Mouse (Mus musculus) heart, postnatal 25 days (tissue): ENCODE measurements around the gene Pde4d. TPM values are rescaled to one million over a fixed set of nuclear protein-coding genes. Genes with fewer than 3 reads are reported as not detected.
"Not testable (repeated sequence)": the region's sequence is repeated elsewhere in the genome, so short reads cannot be mapped to it uniquely, and the experiment has no call there.

ENCODE experiments used
- DNase-seq: peaks from one replicate; pipeline ENCODE4 v3.0.0; 2022; ENCODE audit warnings: low spot score
- intact Hi-C: fragments of 180-260 bp; cut with DNase I; formaldehyde crosslinking; loops from one replicate; pipeline ENCODE4 v1.15.1; 2025
- total RNA-seq, 2 experiments: library from RNA; stranded (reverse); gene quantifications; 2 replicates each; pipeline ENCODE4 v1.2.3; 2021

Gene Pde4d
- total RNA-seq, 2 experiments from 2014 or later, result 29.1 to 41.2 TPM

DNA sequence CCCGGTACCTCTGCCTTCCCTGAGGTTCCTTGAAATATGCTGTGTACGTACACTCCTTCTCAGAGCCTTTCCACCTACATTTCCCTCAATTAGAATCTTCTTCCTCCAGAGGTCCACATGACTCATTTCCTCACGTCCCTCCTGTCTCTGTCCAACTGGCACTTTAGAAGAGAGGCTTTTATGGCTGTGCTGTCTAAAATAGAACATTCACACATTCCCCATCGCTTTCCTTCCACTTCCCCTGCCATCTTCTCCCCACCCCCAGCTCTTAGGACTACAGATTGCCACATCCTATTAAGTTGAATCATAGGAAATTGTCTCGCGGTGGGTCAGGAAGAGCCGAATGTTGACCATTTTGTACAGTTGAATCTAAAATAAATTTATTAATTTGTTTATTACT lies 326.1 kb downstream of the Pde4d start:
- intact Hi-C loops, result no loop called here
- no peak for DNase-seq

GRCm38 (mm10) chr13:108797620-108798019 lies 347.9 kb downstream of the Pde4d start:
- DNase-seq, intact Hi-C loops: not testable (repeated sequence)

DNA sequence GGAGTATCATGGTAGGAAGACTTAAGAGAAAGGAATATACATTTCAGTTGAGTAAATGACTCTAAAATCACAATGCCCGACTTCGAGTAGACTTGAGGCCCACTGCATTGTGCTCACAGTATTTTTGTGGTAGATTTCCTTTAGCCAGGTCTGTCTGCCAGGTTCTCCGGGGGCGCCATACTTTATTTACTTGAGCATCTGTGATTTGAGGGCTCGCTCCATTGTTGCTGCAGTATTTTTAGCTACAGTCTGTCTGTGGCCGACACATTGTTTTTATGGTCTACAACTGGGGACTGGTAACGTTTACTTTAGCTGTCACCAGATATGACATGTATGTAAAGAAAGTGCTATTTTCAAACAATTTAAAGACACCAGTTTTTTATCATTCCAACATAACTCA lies 359.4 kb downstream of the Pde4d start:
- intact Hi-C loops, result no loop called here
- no peak for DNase-seq

- intact Hi-C loops, result no loop called here
- no peak for DNase-seq
These were observed 363.2 kb downstream of the Pde4d start for GRCm38 (mm10) chr13:108812956-108813355.

DNA sequence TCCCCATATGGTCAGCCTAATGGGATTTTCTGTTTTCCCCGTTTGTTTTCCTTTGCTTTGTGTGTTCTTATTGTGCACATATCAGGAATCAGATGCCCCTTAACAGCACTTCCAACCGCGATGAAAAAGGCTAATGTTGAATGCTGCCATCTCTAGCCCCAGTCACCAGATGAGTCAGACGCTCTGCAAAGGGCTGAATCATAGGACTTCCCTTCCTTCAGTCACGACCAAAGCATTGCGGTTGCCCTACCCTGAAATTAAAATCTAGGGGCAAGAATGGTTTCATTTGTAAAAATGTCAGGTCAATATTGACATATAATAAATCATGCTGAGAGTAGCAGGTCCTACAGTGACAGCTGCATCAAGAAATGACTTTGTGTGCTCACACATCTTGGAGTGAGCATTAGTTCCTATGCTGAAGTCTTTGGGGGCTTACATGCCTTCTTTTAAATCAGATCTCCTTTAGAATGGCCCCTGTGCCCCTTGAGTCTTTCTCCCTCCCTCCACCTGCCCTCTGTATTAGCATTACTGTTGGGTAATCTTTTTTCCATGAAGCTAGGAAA lies 370.2 kb downstream of the Pde4d start:
- intact Hi-C loops, result no loop called here
- no peak for DNase-seq

DNA sequence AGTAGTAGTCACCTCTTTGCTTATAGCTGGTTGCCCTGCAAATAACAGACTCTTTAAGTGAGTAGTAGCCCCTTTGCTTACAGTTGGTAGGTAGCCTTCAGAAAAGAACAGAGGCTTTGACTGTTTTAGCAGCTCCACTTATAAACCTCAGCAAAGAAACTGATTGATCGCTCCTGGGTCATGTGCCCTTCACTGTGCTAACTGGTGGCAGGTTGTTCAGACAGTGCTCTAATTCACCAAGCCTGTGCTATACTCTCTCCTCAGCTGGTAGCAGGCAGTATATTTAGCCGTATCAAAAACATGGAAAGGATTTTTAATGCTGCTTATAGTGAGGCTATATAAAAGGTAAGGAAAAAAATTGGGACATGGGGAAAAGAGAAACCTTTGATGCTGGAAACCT lies 370.7 kb downstream of the Pde4d start:
- DNase-seq, result no peak
- intact Hi-C loops, result no loop called here

DNA sequence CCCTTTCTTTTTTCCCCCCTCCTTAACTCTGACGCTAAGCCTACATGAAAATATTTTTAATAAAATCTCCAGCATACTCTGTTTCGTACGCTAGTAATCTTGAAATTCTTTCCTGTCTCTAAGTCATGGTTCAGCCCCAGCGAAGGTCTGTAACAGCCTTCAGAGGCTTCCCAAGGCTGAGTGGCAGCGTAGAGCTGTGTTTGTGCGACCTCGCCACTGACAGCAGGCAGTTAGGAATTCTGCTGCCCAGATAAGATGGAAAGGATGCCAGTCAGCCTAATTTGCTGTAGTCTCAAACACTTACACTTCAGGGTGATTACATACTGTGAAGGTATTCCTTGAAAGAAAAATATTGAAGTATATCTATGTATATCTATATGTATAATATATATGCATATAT lies 371.5 kb downstream of the Pde4d start:
- intact Hi-C loops, result no loop called here
- DNase-seq, result no peak

DNA sequence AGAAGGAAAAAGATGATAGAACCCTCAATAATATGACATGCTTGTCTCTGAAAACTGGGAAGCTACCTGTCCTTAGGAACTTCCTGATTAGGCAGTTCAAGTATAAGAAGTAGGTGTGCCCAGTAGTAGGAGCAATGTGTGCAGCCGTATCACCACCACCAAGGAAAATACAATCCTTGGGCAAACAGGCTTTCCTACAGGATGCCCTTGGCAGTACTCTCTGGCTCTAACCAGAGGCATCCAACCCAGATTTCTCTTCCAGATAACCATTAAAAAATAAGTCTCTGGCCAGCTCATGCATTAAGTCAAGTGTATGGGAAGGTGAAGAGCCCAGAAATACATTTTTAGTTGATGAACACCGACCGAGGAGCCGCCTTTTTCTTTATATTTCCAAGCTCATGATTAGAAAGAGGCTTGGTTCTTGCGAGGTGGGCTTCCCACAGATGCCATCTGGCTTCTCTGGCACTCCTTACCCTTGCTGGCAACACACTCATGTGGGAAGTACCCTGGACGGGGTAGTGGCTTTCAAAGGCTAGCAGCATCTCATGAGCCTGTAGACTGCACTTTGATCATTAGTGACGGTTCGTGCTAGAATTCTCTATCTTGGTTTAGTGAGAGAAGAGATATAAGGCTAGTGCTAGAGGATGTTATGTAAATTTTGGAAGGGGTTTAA lies 375.0 kb downstream of the Pde4d start:
- intact Hi-C loops, result no loop called here
- no peak for DNase-seq

DNA sequence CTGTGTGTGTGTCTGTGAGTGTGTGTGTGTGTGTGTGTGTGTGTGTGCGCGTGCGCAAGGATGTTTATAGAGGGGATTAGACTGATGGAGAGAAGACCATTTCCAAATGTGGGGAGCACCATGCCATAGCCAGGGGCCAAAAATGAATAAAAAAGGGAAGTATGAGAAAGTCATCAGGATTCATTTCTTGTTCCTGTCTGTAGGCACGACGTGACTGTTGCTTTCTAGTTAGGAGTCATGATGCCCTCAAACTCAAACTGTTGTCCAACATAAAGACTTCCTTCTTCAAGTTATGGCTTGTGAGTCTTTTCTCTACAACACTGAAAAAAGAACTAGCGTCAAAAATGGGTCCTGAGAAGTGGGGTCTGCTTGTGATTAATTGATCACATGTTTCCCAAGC lies 375.8 kb downstream of the Pde4d start:
- DNase-seq, result no peak
- intact Hi-C loops, result no loop called here

DNA sequence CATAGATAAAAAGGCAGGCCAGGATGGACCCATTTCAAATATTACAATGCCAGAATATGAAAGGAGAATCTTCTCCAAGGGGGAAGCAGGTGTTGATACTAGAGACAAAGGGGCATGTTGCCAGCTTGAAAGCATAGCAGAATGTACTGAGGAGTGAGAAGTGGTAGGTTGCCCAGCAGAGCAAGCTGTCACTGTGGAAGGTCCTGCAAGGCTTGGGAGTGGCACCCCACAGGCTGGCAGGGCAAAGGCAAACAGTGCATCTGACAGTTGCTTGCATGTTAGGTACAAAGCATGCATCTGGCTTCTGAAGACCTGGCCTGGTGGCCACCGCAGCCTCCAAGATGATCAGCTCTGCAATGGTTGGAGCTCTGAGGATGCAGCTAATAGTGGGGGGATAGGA lies 384.4 kb downstream of the Pde4d start:
- intact Hi-C loops, result no loop called here
- no peak for DNase-seq

DNA sequence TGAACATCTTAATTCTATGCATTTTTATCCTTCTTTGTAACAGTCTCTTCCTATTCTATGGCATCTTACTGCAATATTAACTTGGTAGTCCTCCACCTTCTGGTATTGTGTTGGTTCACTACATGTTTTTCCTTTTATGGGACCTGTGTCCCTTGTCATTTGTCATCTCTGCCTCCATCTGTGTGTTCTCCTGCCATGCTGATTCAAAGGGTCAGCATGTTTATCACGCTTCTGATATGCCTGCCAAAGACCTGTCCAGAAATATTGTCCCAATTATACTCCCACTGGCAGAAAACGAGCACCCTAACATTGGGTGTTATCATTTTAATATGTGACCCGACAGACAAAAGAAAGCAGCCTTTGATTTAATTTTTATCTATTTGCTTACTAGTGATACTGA lies 386.6 kb downstream of the Pde4d start:
- DNase-seq, result no peak
- intact Hi-C loops, result no loop called here

GRCm38 (mm10) chr13:108839142-108839541 lies 389.4 kb downstream of the Pde4d start:
- intact Hi-C loops, result no loop called here
- DNase-seq, result no peak

DNA sequence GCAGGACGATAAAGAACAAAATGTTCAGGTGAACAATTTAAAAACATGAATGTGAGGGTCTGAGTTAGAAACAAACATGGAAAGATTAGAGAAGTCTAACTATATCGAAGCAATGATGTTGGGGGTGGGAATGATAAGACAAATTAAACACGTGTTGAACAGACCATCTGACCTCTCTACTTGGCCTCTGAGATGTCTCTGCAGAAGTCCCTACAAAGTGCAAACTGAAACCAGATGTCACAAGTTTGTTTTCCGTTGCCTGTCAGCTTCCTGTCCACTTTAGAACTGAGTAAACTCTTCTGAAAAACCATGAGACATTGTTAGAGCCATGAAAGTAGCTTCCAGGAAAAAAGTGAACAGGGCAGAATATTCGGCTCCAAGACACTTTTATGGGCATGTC lies 404.3 kb downstream of the Pde4d start:
- DNase-seq, result no peak
- intact Hi-C loops, result no loop called here

GRCm38 (mm10) chr13:108856776-108857435 lies 407.2 kb downstream of the Pde4d start:
- no peak for DNase-seq

GRCm38 (mm10) chr13:108859336-108859735 lies 409.6 kb downstream of the Pde4d start:
- no peak for DNase-seq
- intact Hi-C loops, result no loop called here

More at GRCm38 (mm10) chr13:108856776-108857435, 407.2 kb downstream of the Pde4d start:
- intact Hi-C loops, result no loop called here

- DNase-seq, result no peak
- intact Hi-C loops, result no loop called here
These were observed 411.0 kb downstream of the Pde4d start for GRCm38 (mm10) chr13:108860737-108861136.

DNA sequence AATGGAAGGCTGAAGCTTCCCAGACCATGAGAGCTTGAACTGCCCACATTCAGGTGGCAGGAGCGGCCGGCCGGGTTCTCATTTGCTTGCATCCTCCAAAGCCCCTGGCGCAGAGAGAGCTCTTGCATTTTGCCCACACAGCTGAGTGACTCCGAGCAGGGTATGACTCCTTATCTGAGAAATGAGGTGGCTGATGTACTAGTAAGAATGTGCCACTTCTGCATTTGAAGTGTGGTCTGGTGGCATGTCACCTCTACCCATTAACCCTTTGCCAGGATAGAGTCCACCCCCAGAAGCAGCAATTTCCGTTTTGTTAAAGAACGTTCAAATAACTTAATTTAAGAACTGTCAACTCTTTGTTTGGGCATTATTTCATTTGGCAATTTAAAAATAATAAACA lies 412.0 kb downstream of the Pde4d start:
- no peak for DNase-seq

GRCm38 (mm10) chr13:108862173-108862572 lies 412.4 kb downstream of the Pde4d start:
- intact Hi-C loops, result no loop called here
- no peak for DNase-seq

More for the DNA sequence above, 412.0 kb downstream of the Pde4d start:
- intact Hi-C loops, result no loop called here

GRCm38 (mm10) chr13:108900160-108900559 lies 450.4 kb downstream of the Pde4d start:
- no peak for DNase-seq
- intact Hi-C loops, result no loop called here

- intact Hi-C loops, result no loop called here
- DNase-seq, result no peak
These were observed 455.4 kb downstream of the Pde4d start for GRCm38 (mm10) chr13:108905121-108905520.

DNA sequence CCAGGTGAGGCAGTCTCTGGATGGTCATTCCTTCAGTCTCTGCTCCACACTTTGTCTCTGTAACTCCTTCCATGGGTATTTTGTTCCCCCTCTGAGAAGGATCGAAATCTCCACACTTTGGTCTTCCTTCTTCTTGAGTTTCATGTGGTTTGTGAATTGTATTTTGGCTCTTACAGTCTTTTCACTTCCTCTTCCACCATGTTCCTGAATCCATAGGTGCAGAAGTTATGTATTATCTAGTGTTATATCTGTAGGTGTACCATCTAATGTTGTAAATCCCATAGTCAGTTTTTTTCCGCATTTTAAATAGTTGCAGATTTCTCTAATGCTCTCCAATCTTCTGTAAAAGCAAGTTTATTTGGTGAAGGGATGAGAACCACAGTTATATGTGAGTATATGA lies 459.4 kb downstream of the Pde4d start:
- intact Hi-C loops, result no loop called here
- no peak for DNase-seq
